Mouse (Mus musculus) kidney, postnatal 25 days (tissue): ENCODE measurements around the gene Tmem135.

Experiments
- DNase-seq, 2 experiments: peaks; one replicate each; pipeline ENCODE4 v3.0.0; 2021; ENCODE audit warnings: mixed read lengths in 2 of 2

Tmem135 gene

GRCm38 (mm10) chr7:89417707-89418106 lies 13.7 kb upstream of the Tmem135 start:
- peak in 1 of 2 experiments; percentile 53 for DNase-seq

- no peak for DNase-seq
Measured at GRCm38 (mm10) chr7:89416027-89416426, 12.0 kb upstream of the Tmem135 start.

- DNase-seq: no peak
Measured at GRCm38 (mm10) chr7:89412094-89412493, 8.1 kb upstream of the Tmem135 start.

- DNase-seq: peak; percentile 76 to 79
Measured at GRCm38 (mm10) chr7:89411346-89411745, 7.3 kb upstream of the Tmem135 start.

GRCm38 (mm10) chr7:89410294-89410693 lies 6.3 kb upstream of the Tmem135 start:
- DNase-seq: peak; percentile 44 to 78

- DNase-seq: peak; percentile 34 to 56
Measured at GRCm38 (mm10) chr7:89407006-89407940, 3.3 kb upstream of the Tmem135 start.

GRCm38 (mm10) chr7:89406011-89406410 lies 2.0 kb upstream of the Tmem135 start:
- DNase-seq: no peak

- peak; percentile 60 to 79 for DNase-seq
Measured at GRCm38 (mm10) chr7:89404734-89405440, 865 bp upstream of the Tmem135 start.

- peak; percentile 89 to 96 for DNase-seq
Measured at GRCm38 (mm10) chr7:89403053-89403972, 709 bp downstream of the Tmem135 start.

GRCm38 (mm10) chr7:89401936-89402335 lies 2.1 kb downstream of the Tmem135 start:
- peak; percentile 57 to 83 for DNase-seq

GRCm38 (mm10) chr7:89401136-89401858 lies 2.7 kb downstream of the Tmem135 start:
- no peak for DNase-seq

GRCm38 (mm10) chr7:89400721-89401120 lies 3.3 kb downstream of the Tmem135 start:
- DNase-seq: no peak

GRCm38 (mm10) chr7:89397837-89398534 lies 6.0 kb downstream of the Tmem135 start:
- no peak for DNase-seq

GRCm38 (mm10) chr7:89396386-89396785 lies 7.6 kb downstream of the Tmem135 start:
- DNase-seq: no peak

GRCm38 (mm10) chr7:89395399-89395798 lies 8.6 kb downstream of the Tmem135 start:
- DNase-seq: no peak

- DNase-seq: no peak
Measured at GRCm38 (mm10) chr7:89392825-89393224, 11.2 kb downstream of the Tmem135 start.

- peak in 1 of 2 experiments; percentile 55 for DNase-seq
Measured at GRCm38 (mm10) chr7:89392388-89392787, 11.6 kb downstream of the Tmem135 start.

GRCm38 (mm10) chr7:89391831-89392230 lies 12.2 kb downstream of the Tmem135 start:
- no peak for DNase-seq

- DNase-seq: no peak
Measured at GRCm38 (mm10) chr7:89391281-89391680, 12.7 kb downstream of the Tmem135 start.

GRCm38 (mm10) chr7:89390660-89391059 lies 13.4 kb downstream of the Tmem135 start:
- no peak for DNase-seq

GRCm38 (mm10) chr7:89388981-89389380 lies 15.0 kb downstream of the Tmem135 start:
- DNase-seq: no peak
